Mouse (Mus musculus) liver, embryonic 15.5 days (tissue): ENCODE measurements at regions not wholly inside any gene's neighbourhood (a gene's known extent, or its start where the extent isn't known, plus 50 kb on each side); places are given as distances from the start of the nearest gene placed in this dataset.

Source experiments
- ATAC-seq: fragments of 200-750 bp; cut with Nextera tagmentation; 2 replicates; pipeline ENCODE4 v1.8.0; 2017; ENCODE audit warnings: moderate number of reproducible peaks, mild to moderate bottlenecking, moderate library complexity; ENCODE audit not compliant: insufficient read depth
- H3K27ac ChIP-seq: fragments of 300-500 bp; sonication (generic); replicated peaks from 2 replicates; pipeline ENCODE4 v1.5.1; 2015; ENCODE audit warnings: mild to moderate bottlenecking, inconsistent platforms
- H3K27me3 ChIP-seq: fragments of 300-500 bp; sonication (generic); 2 replicates; pipeline ENCODE4 v1.6.1; 2015; ENCODE audit warnings: mild to moderate bottlenecking, inconsistent platforms
- H3K36me3 ChIP-seq: fragments of 300-500 bp; sonication (generic); replicated peaks from 2 replicates; pipeline ENCODE4 v1.6.1; 2015; ENCODE audit warnings: moderate library complexity, mild to moderate bottlenecking, inconsistent platforms
- H3K4me1 ChIP-seq: fragments of 300-500 bp; sonication (generic); replicated peaks from 2 replicates; pipeline ENCODE4 v1.6.1; 2015; ENCODE audit warnings: inconsistent platforms
- H3K4me2 ChIP-seq: fragments of 300-500 bp; sonication (generic); 2 replicates; pipeline ENCODE4 v1.6.1; 2015; ENCODE audit warnings: moderate library complexity, mild to moderate bottlenecking, inconsistent platforms
- H3K4me3 ChIP-seq: fragments of 300-500 bp; sonication (generic); replicated peaks from 2 replicates; pipeline ENCODE4 v1.5.1; 2015; ENCODE audit warnings: mild to moderate bottlenecking, inconsistent platforms
- H3K9ac ChIP-seq: fragments of 300-500 bp; sonication (generic); 2 replicates; pipeline ENCODE4 v1.6.1; 2015; ENCODE audit warnings: moderate library complexity, mild to moderate bottlenecking, inconsistent platforms
- H3K9me3 ChIP-seq: fragments of 300-500 bp; sonication (generic); replicated peaks from 2 replicates; pipeline ENCODE4 v1.6.1; 2016; ENCODE audit warnings: inconsistent platforms
- WGBS: fragments of 180-500 bp; shearing (Covaris S2); methylation state at CpG from one replicate; pipeline ENCODE4 v1.1.7; 2015; ENCODE audit warnings: mixed read lengths; ENCODE audit not compliant: insufficient replicate concordance; 5-methylcytosine and 5-hydroxymethylcytosine counted together

DNA sequence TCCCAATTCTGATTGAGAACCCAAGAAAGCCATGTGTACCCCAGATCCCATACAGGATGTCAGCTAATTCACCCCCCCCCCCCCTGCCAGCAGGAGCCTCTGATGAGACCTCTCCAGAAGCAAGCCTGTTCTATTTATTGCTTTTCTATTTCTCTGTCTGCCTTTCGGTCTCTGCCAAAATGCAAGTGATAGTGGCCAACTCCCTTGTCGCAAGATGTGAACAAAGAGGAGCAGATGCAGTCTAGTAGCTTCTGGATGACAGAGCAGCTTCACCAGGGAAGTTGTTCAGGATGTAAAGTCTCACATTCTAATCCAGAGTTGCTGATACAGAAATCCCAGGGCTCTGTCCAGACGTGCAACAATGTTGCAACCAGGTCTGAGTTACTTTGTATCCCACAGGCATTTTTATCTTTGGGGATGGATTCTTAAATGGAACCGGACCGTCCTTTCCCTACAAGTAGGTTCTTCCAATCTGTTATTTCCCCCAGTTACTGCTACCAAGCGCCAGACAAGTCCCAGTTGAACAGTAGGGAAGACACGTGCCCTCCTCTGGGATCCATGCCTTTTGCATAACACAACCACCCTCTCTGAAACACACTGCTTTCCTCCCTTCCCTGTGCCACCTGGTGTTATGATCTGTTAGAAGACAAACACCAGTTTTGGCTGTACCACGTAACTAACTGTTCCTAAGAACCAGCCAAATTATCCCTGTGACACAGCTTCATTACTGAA is 78.9 kb upstream of the Dapk1 start:
- no peak overlapping the region for H3K4me3 ChIP-seq
- no peaks in the 10 kb centered on the region for H3K36me3 ChIP-seq
- no peak overlapping the region for H3K9ac ChIP-seq
- no peak for ATAC-seq
- H3K27me3 ChIP-seq, result peaks cover 3% of the 10 kb centered on the region; the same call in 1 of the 2 replicates
- WGBS, result 60% methylated on average over 8 of the region's 8 CpGs
- no peak overlapping the region for H3K4me2 ChIP-seq
- no peak overlapping the region for H3K27ac ChIP-seq
- no peaks in the 10 kb centered on the region for H3K9me3 ChIP-seq
- no peaks in the 10 kb centered on the region for H3K4me1 ChIP-seq

DNA sequence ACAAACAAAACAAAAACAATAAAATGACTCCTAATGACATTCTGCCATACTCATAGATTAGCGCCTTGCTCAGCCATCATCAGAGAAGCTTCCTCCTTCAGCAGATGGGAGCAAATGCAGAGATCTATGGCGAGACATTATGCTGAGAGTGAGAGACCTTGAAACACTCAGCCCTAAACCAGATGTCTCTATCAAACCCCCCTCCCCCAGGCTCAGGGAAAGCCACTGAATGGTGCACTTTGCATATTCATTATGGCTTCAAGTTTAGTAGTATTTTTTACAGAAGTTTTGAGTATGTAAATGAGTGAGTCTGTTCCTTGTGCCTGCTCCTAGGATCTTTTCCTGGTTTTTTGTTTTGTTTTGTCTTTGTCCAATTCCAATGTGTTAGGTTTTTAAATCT is 73.9 kb upstream of the Dapk1 start:
- Histone ChIP-seq H3K4me2 (no peak overlapping the region), H3K9ac (no peak overlapping the region), H3K9me3 (no peaks in the 10 kb centered on the region), H3K27ac (no peak overlapping the region), H3K4me3 (no peak overlapping the region), H3K27me3 (peaks cover 3% of the 10 kb centered on the region; the same call in 1 of the 2 replicates), H3K36me3 (no peaks in the 10 kb centered on the region), H3K4me1 (no peaks in the 10 kb centered on the region)
- no peak for ATAC-seq
- 57% methylated on average over 2 of the region's 2 CpGs for WGBS

DNA sequence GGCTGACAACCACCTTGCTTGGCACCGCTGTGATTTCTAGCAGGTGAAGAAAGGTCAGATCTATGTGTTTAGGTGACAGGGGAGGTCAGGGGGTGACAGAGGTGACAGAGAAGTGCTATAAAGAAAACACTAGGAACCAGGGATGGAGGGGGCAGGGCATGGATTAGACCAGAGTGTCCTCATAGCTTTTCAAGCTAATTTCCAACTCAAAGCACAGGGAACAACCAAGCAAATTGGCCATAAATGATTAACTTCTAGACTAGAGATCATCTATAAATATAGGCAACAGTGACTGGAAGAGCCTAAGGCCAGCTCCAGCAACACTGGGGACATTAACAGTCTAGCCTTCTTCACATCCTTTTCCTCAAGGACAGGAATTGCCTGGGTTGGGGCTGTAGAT is 72.9 kb upstream of the Dapk1 start:
- H3K4me3 ChIP-seq, result no peak overlapping the region
- H3K4me2 ChIP-seq, result no peak overlapping the region
- no peaks in the 10 kb centered on the region for H3K9me3 ChIP-seq
- H3K27me3 ChIP-seq, result peaks cover 3% of the 10 kb centered on the region; the same call in 1 of the 2 replicates
- 65% methylated on average over 1 of the region's 1 CpGs for WGBS
- H3K9ac ChIP-seq, result no peak overlapping the region
- H3K4me1 ChIP-seq, result 0 out of 2 replicates have a peak, but pooled peaks cover under 1% of the 10 kb centered on the region
- no peak overlapping the region for H3K27ac ChIP-seq
- ATAC-seq, result peak; percentile 74
- H3K36me3 ChIP-seq, result no peaks in the 10 kb centered on the region

DNA sequence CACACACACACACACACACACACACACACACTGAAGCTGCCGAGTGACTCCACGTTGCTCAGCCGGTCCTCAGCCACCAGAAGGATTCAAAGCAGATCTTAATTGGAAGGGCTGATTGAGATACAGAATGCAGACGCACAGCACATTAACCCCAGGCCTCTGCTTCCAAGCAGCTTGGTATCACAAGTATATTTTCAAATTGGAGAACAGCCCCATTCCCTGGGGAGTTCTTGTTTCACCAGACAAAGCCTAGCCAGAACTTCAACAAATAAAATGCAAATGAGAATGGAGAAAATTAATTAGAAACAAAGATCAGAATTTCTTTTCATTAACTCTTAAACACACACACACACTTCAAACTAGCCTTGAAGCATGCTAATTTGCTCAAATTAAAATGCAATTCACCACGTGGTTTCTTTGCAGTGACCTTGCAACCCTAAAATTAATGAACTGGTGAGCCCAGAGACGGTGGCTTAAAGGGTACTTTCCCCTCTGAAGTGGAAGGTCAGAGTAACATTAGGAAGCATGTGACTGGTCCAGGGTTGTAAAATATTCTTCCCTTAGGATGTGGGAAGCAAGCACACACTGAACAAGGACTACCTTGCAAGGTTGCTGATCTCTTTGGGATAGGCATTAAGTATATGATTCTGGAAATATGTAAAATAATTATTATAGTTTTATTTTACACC is 72.2 kb upstream of the Dapk1 start:
- WGBS, result 42% methylated on average over 6 of the region's 6 CpGs

DNA sequence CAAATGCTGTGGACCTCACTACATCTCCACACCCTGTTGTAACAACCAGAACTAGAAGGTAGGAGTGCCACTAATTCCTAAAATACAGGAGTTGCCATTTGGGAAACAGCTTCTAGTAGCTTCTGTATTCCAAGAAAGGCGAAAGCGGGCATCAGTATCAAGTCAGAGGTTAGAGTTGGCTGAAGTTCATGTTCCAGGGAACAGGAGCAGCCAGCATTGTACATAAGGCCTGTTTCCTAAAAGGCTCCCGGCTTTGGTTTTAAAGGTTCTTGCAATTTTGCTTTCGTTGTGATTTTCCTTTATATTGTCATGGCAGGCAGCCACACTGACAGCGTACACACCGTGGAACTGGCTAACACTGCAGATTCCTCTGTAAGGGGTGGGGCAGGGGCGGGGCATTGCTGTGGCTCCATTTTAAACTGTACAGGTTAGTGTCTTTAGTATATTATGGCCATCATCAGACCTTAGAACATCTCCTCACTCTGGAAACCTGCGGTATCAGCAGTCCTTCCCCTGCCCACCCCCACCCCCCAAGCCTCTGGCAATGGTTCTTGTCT is 67.8 kb upstream of the Dapk1 start:
- ATAC-seq, result no peak
- H3K27me3 ChIP-seq, result no peaks in the 10 kb centered on the region
- 0 out of 2 replicates have a peak, but pooled peaks cover 8% of the 10 kb centered on the region for H3K4me1 ChIP-seq
- H3K4me2 ChIP-seq, result no peak overlapping the region
- no peak overlapping the region for H3K9ac ChIP-seq
- H3K4me3 ChIP-seq, result no peak overlapping the region
- WGBS, result 54% methylated on average over 8 of the region's 8 CpGs
- H3K9me3 ChIP-seq, result no peaks in the 10 kb centered on the region
- H3K36me3 ChIP-seq, result no peaks in the 10 kb centered on the region
- no peak overlapping the region for H3K27ac ChIP-seq

More for the DNA sequence above, 72.2 kb upstream of the Dapk1 start:
- H3K9me3 ChIP-seq, result no peaks in the 10 kb centered on the region
- no peak for ATAC-seq
- H3K36me3 ChIP-seq, result no peaks in the 10 kb centered on the region
- H3K4me2 ChIP-seq, result no peak overlapping the region
- H3K9ac ChIP-seq, result no peak overlapping the region
- H3K4me3 ChIP-seq, result no peak overlapping the region
- no peak overlapping the region for H3K27ac ChIP-seq
- H3K4me1 ChIP-seq, result 0 out of 2 replicates have a peak, but pooled peaks cover 8% of the 10 kb centered on the region
- H3K27me3 ChIP-seq, result peaks cover 3% of the 10 kb centered on the region; the same call in 1 of the 2 replicates

DNA sequence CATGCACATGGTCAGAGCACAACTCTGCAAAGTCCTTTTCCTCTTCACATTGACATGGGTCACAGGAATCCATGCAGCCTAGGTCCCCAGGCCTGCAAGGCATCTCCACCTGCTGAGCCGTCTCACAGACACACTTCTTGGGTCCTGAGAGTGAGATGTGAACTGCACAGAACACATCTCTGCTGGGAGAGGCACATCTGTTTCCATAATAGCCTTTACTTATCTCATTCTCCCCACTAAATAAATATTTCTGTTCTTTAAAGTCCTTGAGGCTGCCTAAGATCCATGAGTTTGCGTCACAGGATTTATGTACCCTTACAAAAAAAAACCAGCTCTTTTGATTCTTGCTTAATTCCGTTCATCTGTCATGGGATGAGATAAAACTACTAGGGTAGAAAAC is 67.2 kb upstream of the Dapk1 start:
- Histone ChIP-seq H3K27ac (no peak overlapping the region), H3K4me3 (no peak overlapping the region), H3K4me2 (no peak overlapping the region), H3K4me1 (0 out of 2 replicates have a peak, but pooled peaks cover 10% of the 10 kb centered on the region), H3K9ac (no peak overlapping the region), H3K36me3 (no peaks in the 10 kb centered on the region), H3K9me3 (no peaks in the 10 kb centered on the region), H3K27me3 (no peaks in the 10 kb centered on the region)
- 63% methylated on average over 3 of the region's 3 CpGs for WGBS
- ATAC-seq, result no peak

DNA sequence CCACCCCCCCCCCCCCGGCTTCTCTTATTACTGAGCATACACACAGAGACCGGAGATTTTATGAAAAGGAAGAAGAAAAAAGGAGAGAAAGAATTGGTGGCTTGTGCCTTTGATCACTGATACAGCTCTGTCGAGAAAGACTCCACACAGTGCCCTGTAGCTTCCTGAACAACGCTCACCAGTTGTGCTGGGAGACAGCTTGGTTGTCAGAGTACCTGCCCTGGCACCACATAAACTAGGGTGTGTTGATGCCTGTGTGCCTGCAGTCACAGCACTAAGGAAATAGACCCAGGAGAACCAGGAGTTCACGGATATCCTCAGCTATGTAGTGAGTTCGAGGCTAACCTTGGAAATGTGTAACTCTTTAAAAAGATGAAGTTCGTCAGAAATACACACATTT is 66.7 kb upstream of the Dapk1 start:
- no peak overlapping the region for H3K9ac ChIP-seq
- peaks cover 14% of the 10 kb centered on the region for H3K4me1 ChIP-seq
- WGBS, result 58% methylated on average over 7 of the region's 7 CpGs
- no peak overlapping the region for H3K27ac ChIP-seq
- no peaks in the 10 kb centered on the region for H3K9me3 ChIP-seq
- no peak overlapping the region for H3K4me2 ChIP-seq
- no peak overlapping the region for H3K4me3 ChIP-seq
- H3K36me3 ChIP-seq, result no peaks in the 10 kb centered on the region
- no peaks in the 10 kb centered on the region for H3K27me3 ChIP-seq
- ATAC-seq, result no peak

DNA sequence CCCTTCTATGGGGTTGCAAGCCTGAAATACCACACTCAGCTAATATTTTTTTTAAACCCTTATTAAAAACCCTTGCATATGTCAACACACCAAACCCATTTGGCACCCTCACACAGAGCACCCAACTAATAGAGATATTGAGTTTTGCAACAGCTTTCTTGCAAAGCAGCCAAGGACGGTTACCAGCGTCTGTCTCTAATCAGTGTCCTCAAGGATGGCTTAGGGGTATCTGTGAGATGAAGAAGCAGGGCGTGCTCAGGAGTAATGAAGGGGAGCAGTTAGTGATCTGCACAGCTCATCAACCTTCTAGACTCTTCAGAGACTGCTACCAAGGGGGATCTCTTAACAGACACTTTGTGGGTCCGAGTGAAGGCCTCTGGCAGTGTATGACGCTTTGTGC is 65.0 kb upstream of the Dapk1 start:
- Histone ChIP-seq H3K9me3 (no peaks in the 10 kb centered on the region), H3K27me3 (no peaks in the 10 kb centered on the region), H3K27ac (no peak overlapping the region), H3K4me1 (peaks cover 24% of the 10 kb centered on the region), H3K36me3 (no peaks in the 10 kb centered on the region), H3K4me3 (no peak overlapping the region), H3K9ac (no peak overlapping the region), H3K4me2 (no peak overlapping the region)
- ATAC-seq, result no peak
- WGBS, result 51% methylated on average over 5 of the region's 5 CpGs

DNA sequence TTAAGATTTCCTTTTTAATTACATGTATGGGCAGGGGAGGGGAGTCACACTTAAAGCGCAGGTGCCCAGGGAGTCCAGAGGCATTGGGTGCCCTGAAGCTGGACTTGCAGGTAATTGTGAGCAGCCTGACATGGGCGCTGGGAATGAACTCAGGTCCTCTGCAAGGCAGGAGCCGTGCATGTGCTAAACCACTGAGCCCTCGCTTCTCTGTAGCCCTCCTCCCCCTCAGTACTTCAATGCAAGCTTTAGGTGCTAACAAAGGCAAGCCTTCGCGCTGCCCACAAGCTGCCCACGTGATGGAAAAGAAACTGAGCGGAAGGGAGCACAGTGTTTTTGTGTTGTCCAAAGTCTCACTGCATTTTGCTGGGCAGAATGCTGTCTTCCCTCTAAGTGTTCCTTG is 63.6 kb upstream of the Dapk1 start:
- no peak for ATAC-seq
- H3K27me3 ChIP-seq, result no peaks in the 10 kb centered on the region
- no peak overlapping the region for H3K4me3 ChIP-seq
- WGBS, result 55% methylated on average over 8 of the region's 8 CpGs
- no peak overlapping the region for H3K27ac ChIP-seq
- H3K4me1 ChIP-seq, result peaks cover 26% of the 10 kb centered on the region
- no peak overlapping the region for H3K4me2 ChIP-seq
- H3K9me3 ChIP-seq, result no peaks in the 10 kb centered on the region
- H3K36me3 ChIP-seq, result no peaks in the 10 kb centered on the region
- no peak overlapping the region for H3K9ac ChIP-seq

DNA sequence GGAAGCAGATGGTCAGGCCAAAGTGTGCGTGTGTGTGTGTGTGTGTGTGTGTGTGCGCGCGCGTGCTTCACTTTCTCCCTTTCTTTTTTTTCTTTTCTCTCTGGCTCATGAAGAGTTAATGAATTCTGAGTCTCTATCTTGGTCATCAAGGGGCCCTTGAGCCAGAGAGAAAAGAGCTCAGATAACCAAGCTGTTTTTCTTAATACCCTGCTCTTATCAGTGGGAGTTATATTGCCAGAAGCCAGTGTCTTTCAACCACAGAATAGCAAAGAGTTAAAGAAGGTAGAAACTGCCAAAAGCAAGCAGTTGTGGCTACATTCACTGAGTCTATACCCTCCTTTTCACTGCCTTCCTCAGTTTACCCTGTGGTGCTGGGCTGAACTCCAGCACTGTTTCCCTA is 60.6 kb upstream of the Dapk1 start:
- H3K9me3 ChIP-seq, result no peaks in the 10 kb centered on the region
- H3K36me3 ChIP-seq, result no peaks in the 10 kb centered on the region
- 46% methylated on average over 5 of the region's 5 CpGs for WGBS
- H3K4me1 ChIP-seq, result peaks cover 18% of the 10 kb centered on the region
- H3K9ac ChIP-seq, result no peak overlapping the region
- ATAC-seq, result peak; percentile 75
- H3K4me2 ChIP-seq, result peak overlapping the region; percentile 18; the same call in 1 of the 2 replicates
- no peak overlapping the region for H3K4me3 ChIP-seq
- H3K27ac ChIP-seq, result peak overlapping the region; percentile 45; the same call in 1 of the 2 replicates
- H3K27me3 ChIP-seq, result no peaks in the 10 kb centered on the region

DNA sequence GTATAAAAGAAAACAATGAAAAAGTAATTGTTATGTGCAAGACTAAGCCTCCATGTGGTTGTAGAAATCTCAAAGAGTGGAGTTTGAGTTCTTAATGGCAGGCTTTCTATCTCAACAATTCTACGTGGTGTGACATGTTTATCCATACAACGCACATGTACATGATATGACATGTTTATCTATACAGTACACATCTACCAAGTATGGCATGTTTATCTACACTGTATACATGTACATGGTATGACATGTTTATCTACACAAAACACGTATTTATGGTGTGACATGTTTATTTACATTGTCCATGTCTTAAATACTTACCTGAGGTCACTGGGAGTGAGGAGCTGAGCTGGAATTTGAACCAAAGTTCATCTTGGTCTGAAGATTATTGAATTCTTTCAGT is 57.4 kb upstream of the Dapk1 start:
- Histone ChIP-seq H3K4me1 (peaks cover 21% of the 10 kb centered on the region), H3K9ac (no peak overlapping the region), H3K9me3 (no peaks in the 10 kb centered on the region), H3K4me2 (no peak overlapping the region), H3K27ac (no peak overlapping the region), H3K4me3 (no peak overlapping the region), H3K36me3 (no peaks in the 10 kb centered on the region), H3K27me3 (no peaks in the 10 kb centered on the region)
- ATAC-seq, result no peak
- WGBS, result 44% methylated on average over 3 of the region's 3 CpGs
